ENCODE assay signal across 7 mouse cellular contexts in the genomic region with DNA sequence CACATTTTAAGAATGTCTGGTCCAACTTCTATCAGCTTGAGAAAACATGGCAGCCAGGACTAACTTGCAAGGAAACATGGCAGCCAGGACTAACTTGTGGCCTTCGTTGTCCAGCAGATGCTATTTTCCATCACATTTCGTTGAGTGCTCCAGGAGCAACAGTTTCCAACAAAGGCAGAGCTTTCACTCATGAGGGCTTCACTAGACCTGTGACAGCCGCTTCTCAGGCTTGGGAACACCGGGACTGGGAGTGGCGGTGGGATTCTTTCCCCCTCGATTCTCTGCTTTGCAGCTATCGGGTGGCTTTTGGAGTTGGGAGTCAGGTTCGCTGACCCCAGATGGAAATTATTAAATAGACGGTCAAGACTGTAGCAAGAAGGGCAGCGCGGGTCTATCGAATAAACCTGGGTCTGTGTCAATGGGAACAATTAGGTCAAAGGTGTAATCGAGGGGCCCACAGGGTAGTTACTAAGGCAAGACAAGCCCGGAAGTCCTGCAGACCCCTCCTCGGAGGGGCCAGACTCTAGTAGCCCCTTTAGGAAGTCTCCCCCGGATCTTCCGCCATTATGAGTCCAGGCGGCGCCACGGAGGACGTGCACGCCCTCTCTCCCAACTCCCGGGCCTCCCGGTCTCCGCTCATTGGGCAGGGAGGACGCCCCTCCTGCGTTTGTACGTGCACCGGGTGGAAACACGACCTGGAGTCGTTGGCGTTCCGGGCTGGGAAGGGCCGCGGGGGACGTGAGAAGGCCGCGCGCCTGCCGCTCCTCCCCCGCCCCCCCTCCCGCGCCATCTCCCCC. TPM values are rescaled to one million over a fixed set of nuclear protein-coding genes. Genes with fewer than 3 reads are reported as not detected.
A peak's percentile ranks its signal among the peaks of the same experiment; 100 is the strongest.
DNase-seq lines count a peak whose midpoint lies in the region; ATAC-seq and TF ChIP-seq lines count a peak whose summit lies in the region.

TSS of gene Mettl9 (plus strand) at position 590 of the 797 bp plus-strand sequence.

- H3K4me2 ChIP-seq in intestine, postnatal 0 days (replicated peaks; ENCODE audit: low read depth), result peak within 1 kb of the TSS; percentile 88
- peak within 1 kb of the TSS; percentile 76 for H3K4me2 ChIP-seq in midbrain, embryonic 12.5 days (replicated peaks)

- peak; percentile 97 for ATAC-seq in intestine, postnatal 0 days
- peak; percentile 98 for ATAC-seq in midbrain, embryonic 12.5 days (ENCODE audit: low FRiP score, low read depth)

- no peaks in the 10 kb centered on the region for H3K27me3 ChIP-seq in intestine, postnatal 0 days (replicated peaks; ENCODE audit: control insufficient read depth, insufficient read depth, low read length)
- H3K27me3 ChIP-seq in midbrain, embryonic 12.5 days, result peaks cover 21% of the 10 kb centered on the region
- no peaks in the 10 kb centered on the region for H3K27me3 ChIP-seq in small intestine, adult 2 months (ENCODE audit: control insufficient read depth, insufficient read depth, low read length)

- H3K9ac ChIP-seq in intestine, postnatal 0 days (ENCODE audit: low read depth, low read length), result peak within 1 kb of the TSS; percentile 99
- H3K9ac ChIP-seq in midbrain, embryonic 12.5 days (replicated peaks), result peak within 1 kb of the TSS; percentile 98

- no peaks in the 10 kb centered on the region for H3K36me3 ChIP-seq in intestine, postnatal 0 days (ENCODE audit: control insufficient read depth, insufficient read depth)
- no peaks in the 10 kb centered on the region for H3K36me3 ChIP-seq in midbrain, embryonic 12.5 days
- H3K36me3 ChIP-seq in small intestine, adult 2 months (ENCODE audit: control insufficient read depth, insufficient read depth, low read length), result no peaks in the 10 kb centered on the region

- TF ChIP-seq POLR2A in small intestine, adult 2 months (IDR thresholded peaks at IDR 0.05; ENCODE audit: low read depth, low read length), result peak; percentile 89

- peak within 1 kb of the TSS; percentile 92 for H3K27ac ChIP-seq in intestine, postnatal 0 days (ENCODE audit: low read depth, low read length)
- H3K27ac ChIP-seq in midbrain, embryonic 12.5 days (replicated peaks), result peak within 1 kb of the TSS; percentile 98
- peak within 1 kb of the TSS; percentile 76 for H3K27ac ChIP-seq in small intestine, adult 2 months (ENCODE audit: insufficient read depth, low read depth, low read length)

- TF ChIP-seq CTCF in intestine, postnatal 0 days (IDR thresholded peaks at IDR 0.05; ENCODE audit: low read depth), result peak; percentile 42
- no peak for TF ChIP-seq CTCF in small intestine, adult 2 months (IDR thresholded peaks at IDR 0.05; ENCODE audit: extremely low read depth, insufficient read length, insufficient replicate concordance, low read depth, low read length)

- DNase-seq in adrenal gland, adult 8-10 months, result peak; percentile 93
- DNase-seq in embryo, embryonic 9.5 days (ENCODE audit: extremely low spot score), result peak; percentile 99
- no peak for DNase-seq in gonadal fat pad, adult 2 months (ENCODE audit: low read depth)
- DNase-seq in left cerebral cortex, postnatal 4 days, result peak; percentile 97

- WGBS in intestine, postnatal 0 days, result 2% methylated on average over 41 of the region's 43 CpGs
- WGBS in midbrain, embryonic 12.5 days, result 3% methylated on average over 36 of the region's 43 CpGs
- WGBS in small intestine, adult 2 months, result 2% methylated on average over 42 of the region's 43 CpGs

- H3K4me1 ChIP-seq in intestine, postnatal 0 days (replicated peaks; ENCODE audit: control insufficient read depth, insufficient read depth, low read length), result peaks cover 7% of the 10 kb centered on the region
- H3K4me1 ChIP-seq in midbrain, embryonic 12.5 days, result peaks cover 25% of the 10 kb centered on the region
- H3K4me1 ChIP-seq in small intestine, adult 2 months (ENCODE audit: control insufficient read depth, insufficient read depth, insufficient read length, low read length), result peaks cover 8% of the 10 kb centered on the region; the same call in 1 of the 2 replicates

- H3K9me3 ChIP-seq in intestine, postnatal 0 days (ENCODE audit: control insufficient read depth), result no peaks in the 10 kb centered on the region
- no peaks in the 10 kb centered on the region for H3K9me3 ChIP-seq in midbrain, embryonic 12.5 days

- H3K4me3 ChIP-seq in intestine, postnatal 0 days (ENCODE audit: low read depth, low read length), result peak within 1 kb of the TSS; percentile 99
- H3K4me3 ChIP-seq in midbrain, embryonic 12.5 days, result peak within 1 kb of the TSS; percentile 87
- H3K4me3 ChIP-seq in small intestine, adult 2 months (ENCODE audit: low read depth, low read length), result peak within 1 kb of the TSS; percentile 97

- intact Hi-C loops in left cerebral cortex, postnatal 4 days (cut with DNase I), result no loop called here

RNA-seq across cellular contexts. Expression of gene Mettl9, which starts in this region (rescaled TPM):
- total RNA-seq in adrenal gland, adult 8-10 months (2022), result 100 to 1,000 TPM; 104 to 126 (median 113) TPM
- 27.7 and 34.4 TPM in 2 replicates for polyA plus RNA-seq in gonadal fat pad, adult 2 months (2012; rRNA removed)
- 85.4 and 89.4 TPM in 2 replicates for polyA plus RNA-seq in intestine, postnatal 0 days (2015; fragmentation: Nextera tagmentation; extraction: Ambion mirVana)
- total RNA-seq in left cerebral cortex, postnatal 4 days (2021), result 100 to 1,000 TPM; 113 to 139 TPM
- polyA plus RNA-seq in midbrain, embryonic 12.5 days (2016; fragmentation: Nextera tagmentation; extraction: Ambion mirVana), result 243 and 252 TPM in 2 replicates
- polyA plus RNA-seq in small intestine, adult 2 months (2012; rRNA removed), result 15.2 and 22.6 TPM in 2 replicates
